Mouse (Mus musculus) cerebellum, adult 2 months (tissue): ENCODE measurements around the gene Ube4a. TPM values are rescaled to one million over a fixed set of nuclear protein-coding genes. Genes with fewer than 3 reads are reported as not detected.

ENCODE experiments used
- DNase-seq, 2 experiments: peaks; one replicate each; pipeline ENCODE4 v3.0.0; 2021
- H3K27ac ChIP-seq: fragments of 200-500 bp; 2 replicates; pipeline ENCODE4 v1.5.1; 2012; ENCODE audit warnings: low read length, control low read depth, inconsistent platforms; ENCODE audit not compliant: insufficient read depth
- H3K27me3 ChIP-seq: fragments of 200-500 bp; 2 replicates; pipeline ENCODE4 v1.6.1; 2012; ENCODE audit warnings: inconsistent platforms, mild to moderate bottlenecking, low read length, moderate library complexity; ENCODE audit not compliant: control insufficient read depth, insufficient read depth
- H3K4me1 ChIP-seq: fragments of 200-500 bp; 2 replicates; pipeline ENCODE4 v1.6.1; 2011; ENCODE audit warnings: low read length; ENCODE audit not compliant: control insufficient read depth, insufficient read depth
- H3K4me3 ChIP-seq: fragments of 200-500 bp; replicated peaks from 2 replicates; pipeline ENCODE3; 2011; ENCODE audit warnings: mild to moderate bottlenecking, low read depth, low read length, control low read depth; ENCODE audit not compliant: insufficient read depth
- CTCF ChIP-seq: fragments of 200-500 bp; IDR thresholded peaks from 2 replicates; pipeline ENCODE4 v1.5.1; 2011; ENCODE audit warnings: low read depth, mild to moderate bottlenecking, control low read depth, low read length, moderate library complexity, borderline replicate concordance; ENCODE audit not compliant: insufficient read depth
- POLR2A ChIP-seq: fragments of 200-500 bp; IDR thresholded peaks from 2 replicates; pipeline ENCODE4 v1.6.1; 2011; ENCODE audit warnings: low read length, control low read depth, borderline replicate concordance; ENCODE audit not compliant: insufficient read depth
- WGBS: fragments of 180-500 bp; shearing (Covaris S2); methylation state at CpG from one replicate; pipeline ENCODE4 v1.1.7; 2018; 5-methylcytosine and 5-hydroxymethylcytosine counted together
- polyA plus RNA-seq: library from polyadenylated mRNA; depleted of rRNA; stranded (reverse); fragments of >200 nt; gene quantifications from 2 replicates; pipeline ENCODE4 v1.2.3, GENCODE M21; 2012; rRNA removed

The Ube4a gene
- polyA plus RNA-seq = 34.7 and 37.4 TPM in 2 replicates

GRCm38 (mm10) chr9:44965126-44965832, at the start of gene Ube4a:
Gene Ube4a (minus strand): TSS chr9:44965600.
- Histone ChIP-seq H3K4me3 (peak within 1 kb of the TSS; percentile 98), H3K4me1 (no peaks in the 10 kb centered on the region), H3K27me3 (no peaks in the 10 kb centered on the region), H3K27ac (peak within 1 kb of the TSS; percentile 63; the same call in 1 of the 2 replicates)
- peak; percentile 99 to 100 for DNase-seq
- WGBS = under 1% methylated on average over 39 of the region's 39 CpGs
- TF ChIP-seq CTCF (no peak), POLR2A (peak; percentile 91; the same call in 1 of the 2 replicates)

- Histone ChIP-seq H3K27me3 (no peaks in the 10 kb centered on the region), H3K4me1 (no peaks in the 10 kb centered on the region), H3K27ac (no peak overlapping the region), H3K4me3 (no peak overlapping the region)
- no peak for DNase-seq
- no peak for TF ChIP-seq CTCF
- no peak for TF ChIP-seq POLR2A
- WGBS = 36% methylated on average over 2 of the region's 2 CpGs
Measured at GRCm38 (mm10) chr9:45014879-45015278, 49.5 kb upstream of the Ube4a start.

- DNase-seq = no peak
- no peaks in the 10 kb centered on the region for H3K4me1 ChIP-seq
- no peak overlapping the region for H3K27ac ChIP-seq
- 49% methylated on average over 6 of the region's 6 CpGs for WGBS
- H3K4me3 ChIP-seq = no peak overlapping the region
- TF ChIP-seq POLR2A (no peak), CTCF (no peak)
- H3K27me3 ChIP-seq = 0 out of 2 replicates have a peak, but pooled peaks cover 1% of the 10 kb centered on the region
Measured at GRCm38 (mm10) chr9:45011291-45011690, 45.9 kb upstream of the Ube4a start.

- Histone ChIP-seq H3K4me1 (no peaks in the 10 kb centered on the region), H3K4me3 (no peak overlapping the region), H3K27me3 (0 out of 2 replicates have a peak, but pooled peaks cover 1% of the 10 kb centered on the region), H3K27ac (no peak overlapping the region)
- WGBS = 81% methylated on average over 4 of the region's 4 CpGs
- no peak for TF ChIP-seq POLR2A
- TF ChIP-seq CTCF = no peak
- DNase-seq = no peak
Measured at GRCm38 (mm10) chr9:45010461-45010860, 45.1 kb upstream of the Ube4a start.

GRCm38 (mm10) chr9:45009180-45010078, 44.0 kb upstream of the Ube4a start, which contains the start of gene Cd3e:
Gene Cd3e (minus strand): TSS chr9:45009627.
- H3K27me3 ChIP-seq = 0 out of 2 replicates have a peak, but pooled peaks cover 1% of the 10 kb centered on the region
- no peaks in the 10 kb centered on the region for H3K4me1 ChIP-seq
- no peak within 1 kb of the TSS for H3K4me3 ChIP-seq
- TF ChIP-seq POLR2A (no peak), CTCF (no peak)
- DNase-seq = no peak
- 81% methylated on average over 19 of the region's 19 CpGs for WGBS
- no peak within 1 kb of the TSS for H3K27ac ChIP-seq

- 30% methylated on average over 4 of the region's 4 CpGs for WGBS
- DNase-seq = no peak
- no peaks in the 10 kb centered on the region for H3K4me1 ChIP-seq
Measured at GRCm38 (mm10) chr9:45008342-45008741, 42.9 kb upstream of the Ube4a start.

GRCm38 (mm10) chr9:45007404-45007803, 42.0 kb upstream of the Ube4a start:
- no peak for DNase-seq
- H3K27me3 ChIP-seq = 0 out of 2 replicates have a peak, but pooled peaks cover 1% of the 10 kb centered on the region
- TF ChIP-seq POLR2A = no peak
- TF ChIP-seq CTCF = no peak
- WGBS = 70% methylated on average over 12 of the region's 12 CpGs
- no peak overlapping the region for H3K4me3 ChIP-seq
- no peak overlapping the region for H3K27ac ChIP-seq
- no peaks in the 10 kb centered on the region for H3K4me1 ChIP-seq

More at GRCm38 (mm10) chr9:45008342-45008741, 42.9 kb upstream of the Ube4a start:
- TF ChIP-seq POLR2A (no peak), CTCF (no peak)
- H3K27ac ChIP-seq = no peak overlapping the region
- H3K4me3 ChIP-seq = no peak overlapping the region
- 0 out of 2 replicates have a peak, but pooled peaks cover 1% of the 10 kb centered on the region for H3K27me3 ChIP-seq

GRCm38 (mm10) chr9:45000249-45000648, 34.8 kb upstream of the Ube4a start:
- WGBS = 87% methylated on average over 3 of the region's 3 CpGs
- Histone ChIP-seq H3K27me3 (no peaks in the 10 kb centered on the region), H3K27ac (no peak overlapping the region), H3K4me3 (no peak overlapping the region), H3K4me1 (peaks cover 12% of the 10 kb centered on the region)
- no peak for DNase-seq
- TF ChIP-seq POLR2A (no peak), CTCF (no peak)
